Mouse (Mus musculus) heart, postnatal 0 days (tissue): ENCODE measurements around the gene Bbs9.

Experiments
- CTCF ChIP-seq: IDR thresholded peaks from 2 replicates; pipeline ENCODE4 v1.5.1; 2016; ENCODE audit warnings: antibody characterized with exemption, control low read depth, low read depth
- EP300 ChIP-seq: IDR thresholded peaks from 2 replicates; pipeline ENCODE4 v1.6.1; 2016; ENCODE audit warnings: antibody characterized with exemption, low read depth

- TF ChIP-seq CTCF, result no peak
- TF ChIP-seq EP300, result no peak
These were observed 69.1 kb downstream of the Bbs9 start for GRCm38 (mm10) chr9:22544349-22545341.
